Mouse (Mus musculus): Measurements from ENCODE around the gene Neu2. TPM values are rescaled to one million over a fixed set of nuclear protein-coding genes. Genes with fewer than 3 reads are reported as not detected.

Neu2 gene
- polyA plus RNA-seq, 1 experiment from 2014 or later, result 2.8 TPM

DNA sequence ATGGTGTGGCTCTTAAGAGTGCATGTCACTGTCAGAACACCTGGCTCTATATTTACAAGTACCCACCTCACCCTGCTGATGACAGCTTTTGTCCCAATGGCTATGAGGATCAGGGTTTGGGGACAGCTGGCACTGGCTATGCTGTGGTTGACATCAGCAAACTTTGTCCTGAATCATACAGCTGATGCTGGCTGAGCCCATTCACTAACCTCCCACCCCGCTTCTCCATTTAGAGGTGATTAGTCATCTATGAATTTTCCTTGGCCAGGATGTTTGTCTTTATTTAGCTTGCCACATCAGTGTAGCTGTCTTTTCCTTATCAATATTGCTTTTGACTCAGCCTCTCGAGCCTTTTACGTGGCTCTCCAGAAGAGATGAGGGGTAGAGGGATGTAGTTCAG is 17.4 kb upstream of the Neu2 start:
- H3K4me2 ChIP-seq (ENCODE audit: low read depth, low read length), result no peak overlapping the region
- ATAC-seq (ENCODE audit: insufficient read depth, low FRiP score), result no peak

DNA sequence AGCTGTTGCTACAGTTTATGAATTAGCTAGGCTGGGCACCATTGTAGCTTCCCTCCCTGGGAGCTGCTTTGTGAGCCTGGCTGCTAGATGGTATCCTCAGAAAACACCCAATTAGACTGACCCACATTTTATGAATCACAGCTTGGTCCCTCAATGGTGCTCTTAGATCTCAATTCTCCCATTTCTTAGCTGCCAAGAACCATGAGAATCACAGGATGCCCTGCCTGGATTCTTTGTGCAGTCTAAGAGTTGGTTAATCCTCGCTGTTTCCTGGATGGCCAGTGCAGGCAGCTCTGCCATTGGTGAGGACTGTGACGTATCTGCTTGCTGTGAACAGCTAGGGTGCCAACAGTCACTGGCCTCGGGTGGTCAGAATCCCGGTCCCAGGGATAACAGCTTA is 16.1 kb upstream of the Neu2 start:
- Histone ChIP-seq H3K9me3 (replicated peaks; ENCODE audit: control insufficient read depth, low read length) (no peaks in the 10 kb centered on the region), H3K27me3 (ENCODE audit: control insufficient read depth, insufficient read depth, low read length) (no peaks in the 10 kb centered on the region), H3K36me3 (ENCODE audit: control insufficient read depth, insufficient read depth, low read length) (no peaks in the 10 kb centered on the region), H3K4me3 (replicated peaks; ENCODE audit: low read length) (no peak overlapping the region), H3K4me2 (ENCODE audit: low read depth, low read length) (no peak overlapping the region), H3K4me1 (ENCODE audit: control insufficient read depth, insufficient read depth, low read length) (no peaks in the 10 kb centered on the region), H3K27ac (ENCODE audit: low read length) (no peak overlapping the region), H3K9ac (ENCODE audit: low read length) (no peak overlapping the region)
- no peak for ATAC-seq (ENCODE audit: insufficient read depth, low FRiP score)
- 73% methylated on average over 4 of the region's 4 CpGs for WGBS

More for the DNA sequence above, 17.4 kb upstream of the Neu2 start:
- Histone ChIP-seq H3K9ac (ENCODE audit: low read length) (no peak overlapping the region), H3K36me3 (ENCODE audit: control insufficient read depth, insufficient read depth, low read length) (no peaks in the 10 kb centered on the region), H3K4me1 (ENCODE audit: control insufficient read depth, insufficient read depth, low read length) (no peaks in the 10 kb centered on the region), H3K27me3 (ENCODE audit: control insufficient read depth, insufficient read depth, low read length) (no peaks in the 10 kb centered on the region), H3K27ac (ENCODE audit: low read length) (no peak overlapping the region), H3K4me3 (replicated peaks; ENCODE audit: low read length) (no peak overlapping the region), H3K9me3 (replicated peaks; ENCODE audit: control insufficient read depth, low read length) (no peaks in the 10 kb centered on the region)
- WGBS, result 58% methylated on average over 3 of the region's 3 CpGs

DNA sequence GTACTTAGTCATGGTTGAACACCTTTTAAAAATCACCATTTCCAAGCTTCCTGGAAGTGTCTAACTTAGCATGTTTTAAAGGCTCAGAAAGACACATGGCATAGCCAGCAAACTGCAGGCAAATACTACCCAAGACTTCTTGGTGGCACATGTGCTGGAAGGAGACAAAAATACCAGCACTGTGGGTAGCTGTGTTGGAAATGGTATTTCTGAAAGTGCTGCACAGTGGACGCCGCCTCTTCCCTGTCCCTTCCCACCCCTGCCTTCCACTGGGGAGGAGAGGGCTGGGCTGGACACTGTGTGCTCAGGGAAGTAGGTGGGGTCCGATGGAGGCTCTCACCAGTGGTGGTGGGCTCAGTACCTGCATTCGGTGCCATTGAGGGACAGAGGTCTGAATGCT is 4.2 kb upstream of the Neu2 start:
- WGBS, result 86% methylated on average over 4 of the region's 4 CpGs
- Histone ChIP-seq H3K4me1 (ENCODE audit: control insufficient read depth, insufficient read depth, low read length) (peaks cover 7% of the 10 kb centered on the region), H3K36me3 (ENCODE audit: control insufficient read depth, insufficient read depth, low read length) (no peaks in the 10 kb centered on the region), H3K9ac (ENCODE audit: low read length) (no peak overlapping the region), H3K27ac (ENCODE audit: low read length) (no peak overlapping the region), H3K4me2 (ENCODE audit: low read depth, low read length) (no peak overlapping the region), H3K4me3 (replicated peaks; ENCODE audit: low read length) (no peak overlapping the region), H3K9me3 (replicated peaks; ENCODE audit: control insufficient read depth, low read length) (no peaks in the 10 kb centered on the region), H3K27me3 (ENCODE audit: control insufficient read depth, insufficient read depth, low read length) (peaks cover 6% of the 10 kb centered on the region; the same call in 1 of the 2 replicates)
- ATAC-seq (ENCODE audit: insufficient read depth, low FRiP score), result no peak

DNA sequence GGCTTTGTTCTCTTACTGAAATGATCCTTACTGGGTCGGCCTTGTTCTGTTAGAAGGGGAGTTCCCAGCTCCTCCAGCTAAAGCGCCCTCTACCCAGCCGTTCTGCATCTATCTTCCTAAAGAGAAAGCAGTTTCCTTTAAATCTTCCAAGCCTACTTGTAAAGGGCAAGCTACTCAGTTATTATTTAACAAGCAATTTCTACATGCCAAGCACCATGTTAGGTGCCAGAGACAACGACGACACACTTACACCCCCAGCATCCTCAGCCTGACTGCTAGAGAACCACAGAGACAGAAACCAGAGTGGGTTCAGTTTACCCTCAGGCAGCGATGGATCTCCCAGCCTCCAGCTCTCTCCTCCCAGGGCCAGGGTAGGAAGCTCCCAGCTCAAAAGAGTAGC is 1.8 kb upstream of the Neu2 start:
- no peak overlapping the region for H3K27ac ChIP-seq (ENCODE audit: low read length)
- peaks cover 7% of the 10 kb centered on the region for H3K4me1 ChIP-seq (ENCODE audit: control insufficient read depth, insufficient read depth, low read length)
- peaks cover 7% of the 10 kb centered on the region for H3K27me3 ChIP-seq (ENCODE audit: control insufficient read depth, insufficient read depth, low read length)
- no peak overlapping the region for H3K4me2 ChIP-seq (ENCODE audit: low read depth, low read length)
- H3K9ac ChIP-seq (ENCODE audit: low read length), result no peak overlapping the region
- no peak overlapping the region for H3K4me3 ChIP-seq (replicated peaks; ENCODE audit: low read length)
- H3K9me3 ChIP-seq (replicated peaks; ENCODE audit: control insufficient read depth, low read length), result no peaks in the 10 kb centered on the region
- ATAC-seq (ENCODE audit: insufficient read depth, low FRiP score), result no peak
- WGBS, result 64% methylated on average over 6 of the region's 6 CpGs
- H3K36me3 ChIP-seq (ENCODE audit: control insufficient read depth, insufficient read depth, low read length), result no peaks in the 10 kb centered on the region

DNA sequence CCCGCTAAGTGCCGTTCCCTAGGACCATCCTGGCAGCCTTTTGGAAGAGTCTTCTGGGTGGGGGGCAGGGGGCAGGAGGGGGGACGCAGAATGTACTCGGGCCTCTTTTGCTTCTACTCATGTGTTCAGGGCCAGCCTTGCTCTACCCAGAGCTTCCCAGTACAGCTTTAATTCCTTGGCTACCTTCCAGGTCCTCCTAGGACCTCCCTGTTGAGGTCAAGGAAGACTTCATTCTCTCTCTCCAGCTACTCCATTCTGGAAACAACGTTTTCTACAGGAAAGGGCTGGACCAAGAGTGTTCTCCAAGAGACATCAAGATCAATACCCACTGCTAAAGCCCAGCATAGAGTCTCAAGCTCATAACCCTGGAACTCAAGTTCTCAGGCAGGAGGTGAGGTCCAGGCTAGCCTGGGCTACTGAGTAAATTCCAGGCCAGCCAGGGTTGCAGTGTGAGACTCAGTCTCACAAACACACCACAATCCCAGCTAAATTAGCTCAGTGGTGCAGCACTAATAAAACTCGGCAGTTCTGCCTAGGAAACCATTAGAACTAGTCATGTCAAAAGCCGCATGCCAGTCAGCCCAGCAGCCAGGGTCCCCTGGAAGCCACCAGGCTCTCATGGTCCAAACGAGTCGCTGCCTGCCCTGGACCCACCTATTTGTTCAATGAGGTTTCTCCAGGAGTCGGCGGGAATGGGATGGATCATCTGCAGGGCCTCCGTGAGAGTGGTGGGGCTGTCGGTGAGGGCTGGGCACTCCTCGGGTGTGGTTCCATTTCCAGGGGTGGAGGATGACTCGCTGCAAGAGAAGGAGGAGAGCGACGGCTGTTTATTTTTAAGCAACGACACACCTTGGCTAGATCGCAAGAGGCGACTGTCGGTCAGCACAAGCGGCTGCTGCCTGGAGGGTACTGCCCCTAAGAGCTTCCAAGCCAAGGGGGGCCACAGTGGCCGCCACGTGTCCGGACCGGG is 813 bp upstream of the Neu2 start:
- no peaks in the 10 kb centered on the region for H3K36me3 ChIP-seq (ENCODE audit: control insufficient read depth, insufficient read depth, low read length)
- H3K9me3 ChIP-seq (replicated peaks; ENCODE audit: control insufficient read depth, low read length), result no peaks in the 10 kb centered on the region
- H3K4me3 ChIP-seq (replicated peaks; ENCODE audit: low read length), result peak overlapping the region; percentile 70
- H3K4me2 ChIP-seq (ENCODE audit: low read depth, low read length), result peak overlapping the region; percentile 99
- peak overlapping the region; percentile 53 for H3K27ac ChIP-seq (ENCODE audit: low read length)
- peak overlapping the region; percentile 77 for H3K9ac ChIP-seq (ENCODE audit: low read length)
- H3K27me3 ChIP-seq (ENCODE audit: control insufficient read depth, insufficient read depth, low read length), result peaks cover 7% of the 10 kb centered on the region
- ATAC-seq (ENCODE audit: insufficient read depth, low FRiP score), result peak; percentile 35; the same call in 1 of the 2 replicates
- WGBS, result 20% methylated on average over 26 of the region's 26 CpGs
- H3K4me1 ChIP-seq (ENCODE audit: control insufficient read depth, insufficient read depth, low read length), result peaks cover 7% of the 10 kb centered on the region

DNA sequence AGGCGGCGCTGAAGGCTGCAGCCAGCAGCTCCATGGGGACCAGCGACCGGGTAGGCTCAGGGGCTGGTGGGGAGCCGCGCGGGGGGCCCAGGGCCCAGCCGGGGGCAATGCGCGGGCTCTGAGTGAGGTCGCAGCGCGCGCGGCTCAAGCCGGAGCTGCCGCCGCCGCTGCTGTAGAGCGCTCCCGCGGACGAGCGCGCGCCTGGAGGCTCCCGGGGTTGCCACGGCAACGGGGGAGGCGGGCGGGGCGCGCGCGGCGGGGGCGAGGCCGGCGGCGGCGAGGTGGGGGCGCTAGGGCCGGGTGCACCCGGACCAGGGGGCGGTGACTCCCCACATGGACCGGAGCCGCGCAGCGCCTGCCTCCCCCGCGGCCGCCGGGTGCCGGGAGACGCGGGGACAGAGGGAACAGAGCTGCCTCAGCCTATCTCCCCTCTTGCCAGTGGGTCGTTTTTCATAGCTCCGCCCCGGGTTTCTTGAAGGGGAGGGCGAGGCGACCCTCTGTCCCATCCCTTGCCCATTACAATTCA is 540 bp downstream of the Neu2 start:
- Histone ChIP-seq H3K4me2 (ENCODE audit: low read depth, low read length) (peak overlapping the region; percentile 99), H3K27ac (ENCODE audit: low read length) (no peak overlapping the region), H3K4me3 (replicated peaks; ENCODE audit: low read length) (peak overlapping the region; percentile 70), H3K27me3 (ENCODE audit: control insufficient read depth, insufficient read depth, low read length) (peaks cover 7% of the 10 kb centered on the region), H3K9ac (ENCODE audit: low read length) (peak overlapping the region; percentile 77), H3K9me3 (replicated peaks; ENCODE audit: control insufficient read depth, low read length) (no peaks in the 10 kb centered on the region), H3K4me1 (ENCODE audit: control insufficient read depth, insufficient read depth, low read length) (peaks cover 7% of the 10 kb centered on the region), H3K36me3 (ENCODE audit: control insufficient read depth, insufficient read depth, low read length) (no peaks in the 10 kb centered on the region)
- ATAC-seq (ENCODE audit: insufficient read depth, low FRiP score), result peak; percentile 76; the same call in 1 of the 2 replicates
- under 1% methylated on average over 53 of the region's 61 CpGs for WGBS

DNA sequence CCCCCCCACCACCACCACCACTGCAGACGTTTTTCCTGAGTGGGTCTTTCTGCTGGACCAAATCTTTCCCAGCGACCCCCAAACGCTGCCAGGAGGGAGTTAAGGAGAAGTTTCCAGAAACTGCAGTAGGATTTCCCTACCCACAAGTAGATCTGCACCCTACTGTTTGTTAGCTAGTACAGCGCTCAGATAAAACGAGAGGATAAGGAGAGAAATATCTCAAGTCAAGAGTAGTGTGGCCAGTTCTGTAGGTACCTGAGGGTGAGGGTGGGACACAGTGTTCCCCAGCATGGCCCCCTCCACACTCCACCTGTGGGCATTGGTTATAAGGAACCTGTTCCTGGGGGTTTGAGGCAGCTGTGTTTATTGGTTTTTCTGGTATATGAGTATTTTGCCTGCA is 1.2 kb downstream of the Neu2 start:
- ATAC-seq (ENCODE audit: insufficient read depth, low FRiP score), result no peak
- no peak overlapping the region for H3K4me3 ChIP-seq (replicated peaks; ENCODE audit: low read length)
- WGBS, result 17% methylated on average over 5 of the region's 5 CpGs
- peaks cover 7% of the 10 kb centered on the region for H3K4me1 ChIP-seq (ENCODE audit: control insufficient read depth, insufficient read depth, low read length)
- H3K9me3 ChIP-seq (replicated peaks; ENCODE audit: control insufficient read depth, low read length), result no peaks in the 10 kb centered on the region
- peak overlapping the region; percentile 99 for H3K4me2 ChIP-seq (ENCODE audit: low read depth, low read length)
- H3K9ac ChIP-seq (ENCODE audit: low read length), result no peak overlapping the region
- no peak overlapping the region for H3K27ac ChIP-seq (ENCODE audit: low read length)
- peaks cover 7% of the 10 kb centered on the region for H3K27me3 ChIP-seq (ENCODE audit: control insufficient read depth, insufficient read depth, low read length)
- H3K36me3 ChIP-seq (ENCODE audit: control insufficient read depth, insufficient read depth, low read length), result no peaks in the 10 kb centered on the region

DNA sequence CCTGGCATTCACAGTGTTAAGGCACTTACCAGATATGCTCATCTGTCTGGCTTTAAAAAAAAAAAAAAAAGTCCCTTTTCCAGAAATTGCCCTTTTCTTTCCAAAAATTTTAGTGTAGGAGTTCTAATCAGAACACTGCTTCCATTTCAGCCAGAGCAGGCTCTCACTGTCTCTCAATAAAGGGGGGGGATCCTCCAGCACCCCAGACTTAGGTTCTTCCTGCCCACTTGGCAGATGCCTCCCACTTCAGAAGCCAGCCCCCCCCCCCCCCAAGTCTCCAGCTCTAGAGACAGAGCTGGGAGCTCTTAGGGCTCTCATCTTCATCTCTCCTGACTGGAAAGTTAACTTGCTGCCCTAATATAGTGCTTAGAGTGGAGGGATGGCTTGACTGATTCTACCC is 10.8 kb downstream of the Neu2 start:
- no peaks in the 10 kb centered on the region for H3K36me3 ChIP-seq (ENCODE audit: control insufficient read depth, insufficient read depth, low read length)
- H3K9me3 ChIP-seq (replicated peaks; ENCODE audit: control insufficient read depth, low read length), result no peaks in the 10 kb centered on the region

DNA sequence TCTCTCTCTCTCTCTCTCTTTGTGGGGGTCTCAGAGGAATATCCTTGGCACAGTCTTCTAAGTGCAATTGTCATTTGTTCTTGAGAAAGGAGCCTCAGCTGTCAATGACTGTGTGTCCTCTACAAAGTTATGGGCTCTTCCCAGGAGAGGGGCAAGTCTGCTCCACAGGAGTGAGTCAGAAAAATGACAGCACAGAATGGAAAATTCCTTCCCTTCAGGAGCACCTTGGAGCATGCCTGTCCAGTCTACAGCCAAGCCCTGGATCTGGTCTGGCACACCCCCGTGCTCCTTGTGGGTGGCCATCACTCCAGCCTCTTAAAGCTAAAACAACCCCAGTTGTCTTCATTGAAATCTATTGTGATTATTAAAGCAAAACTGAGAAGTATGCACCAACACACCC is 11.8 kb downstream of the Neu2 start:
- H3K9ac ChIP-seq (ENCODE audit: low read length), result no peak overlapping the region
- H3K36me3 ChIP-seq (ENCODE audit: control insufficient read depth, insufficient read depth, low read length), result no peaks in the 10 kb centered on the region
- H3K4me2 ChIP-seq (ENCODE audit: low read depth, low read length), result no peak overlapping the region
- ATAC-seq (ENCODE audit: insufficient read depth, low FRiP score), result no peak
- H3K27ac ChIP-seq (ENCODE audit: low read length), result no peak overlapping the region
- no peaks in the 10 kb centered on the region for H3K27me3 ChIP-seq (ENCODE audit: control insufficient read depth, insufficient read depth, low read length)
- H3K9me3 ChIP-seq (replicated peaks; ENCODE audit: control insufficient read depth, low read length), result no peaks in the 10 kb centered on the region
- no peaks in the 10 kb centered on the region for H3K4me1 ChIP-seq (ENCODE audit: control insufficient read depth, insufficient read depth, low read length)
- no peak overlapping the region for H3K4me3 ChIP-seq (replicated peaks; ENCODE audit: low read length)
- WGBS, result 64% methylated on average over 1 of the region's 1 CpGs

More for the DNA sequence above, 10.8 kb downstream of the Neu2 start:
- H3K27me3 ChIP-seq (ENCODE audit: control insufficient read depth, insufficient read depth, low read length), result no peaks in the 10 kb centered on the region
- H3K4me3 ChIP-seq (replicated peaks; ENCODE audit: low read length), result no peak overlapping the region
- H3K9ac ChIP-seq (ENCODE audit: low read length), result no peak overlapping the region
- no peaks in the 10 kb centered on the region for H3K4me1 ChIP-seq (ENCODE audit: control insufficient read depth, insufficient read depth, low read length)
- no peak for ATAC-seq (ENCODE audit: insufficient read depth, low FRiP score)
- no peak overlapping the region for H3K27ac ChIP-seq (ENCODE audit: low read length)
- H3K4me2 ChIP-seq (ENCODE audit: low read depth, low read length), result no peak overlapping the region
